Mouse (Mus musculus): ENCODE measurements around the gene Aldob. TPM values are rescaled to one million over a fixed set of nuclear protein-coding genes. Genes with fewer than 3 reads are reported as not detected.

Aldob gene
- polyA plus RNA-seq, 1 experiment from 2014 or later, result 0.47 TPM

GRCm38 (mm10) chr4:49558181-49558580 is 8.8 kb upstream of the Aldob start:
- H3K9me3 ChIP-seq, result no peaks in the 10 kb centered on the region
- no peaks in the 10 kb centered on the region for H3K27me3 ChIP-seq
- H3K4me2 ChIP-seq, result no peak overlapping the region
- no peaks in the 10 kb centered on the region for H3K36me3 ChIP-seq
- WGBS, result 91% methylated on average over 2 of the region's 2 CpGs
- no peak overlapping the region for H3K4me3 ChIP-seq
- H3K27ac ChIP-seq (replicated peaks), result no peak overlapping the region
- no peak for ATAC-seq (ENCODE audit: low FRiP score, low read depth)
- H3K9ac ChIP-seq, result no peak overlapping the region
- H3K4me1 ChIP-seq (replicated peaks), result 0 out of 2 replicates have a peak, but pooled peaks cover 5% of the 10 kb centered on the region

- Histone ChIP-seq H3K4me1 (replicated peaks) (0 out of 2 replicates have a peak, but pooled peaks cover 5% of the 10 kb centered on the region), H3K4me3 (no peak overlapping the region), H3K27me3 (no peaks in the 10 kb centered on the region), H3K27ac (replicated peaks) (no peak overlapping the region), H3K9me3 (no peaks in the 10 kb centered on the region), H3K4me2 (no peak overlapping the region), H3K9ac (no peak overlapping the region), H3K36me3 (no peaks in the 10 kb centered on the region)
- WGBS, result 96% methylated on average over 7 of the region's 7 CpGs
- ATAC-seq (ENCODE audit: low FRiP score, low read depth), result no peak
Measured at GRCm38 (mm10) chr4:49557375-49557774, 8.0 kb upstream of the Aldob start.

- Histone ChIP-seq H3K4me1 (replicated peaks) (no peaks in the 10 kb centered on the region), H3K36me3 (no peaks in the 10 kb centered on the region), H3K27me3 (no peaks in the 10 kb centered on the region), H3K27ac (replicated peaks) (no peak overlapping the region), H3K4me3 (no peak overlapping the region), H3K4me2 (no peak overlapping the region), H3K9ac (no peak overlapping the region), H3K9me3 (no peaks in the 10 kb centered on the region)
- no peak for ATAC-seq (ENCODE audit: low FRiP score, low read depth)
- 89% methylated on average over 5 of the region's 5 CpGs for WGBS
Measured at GRCm38 (mm10) chr4:49553380-49553779, 4.0 kb upstream of the Aldob start.

DNA sequence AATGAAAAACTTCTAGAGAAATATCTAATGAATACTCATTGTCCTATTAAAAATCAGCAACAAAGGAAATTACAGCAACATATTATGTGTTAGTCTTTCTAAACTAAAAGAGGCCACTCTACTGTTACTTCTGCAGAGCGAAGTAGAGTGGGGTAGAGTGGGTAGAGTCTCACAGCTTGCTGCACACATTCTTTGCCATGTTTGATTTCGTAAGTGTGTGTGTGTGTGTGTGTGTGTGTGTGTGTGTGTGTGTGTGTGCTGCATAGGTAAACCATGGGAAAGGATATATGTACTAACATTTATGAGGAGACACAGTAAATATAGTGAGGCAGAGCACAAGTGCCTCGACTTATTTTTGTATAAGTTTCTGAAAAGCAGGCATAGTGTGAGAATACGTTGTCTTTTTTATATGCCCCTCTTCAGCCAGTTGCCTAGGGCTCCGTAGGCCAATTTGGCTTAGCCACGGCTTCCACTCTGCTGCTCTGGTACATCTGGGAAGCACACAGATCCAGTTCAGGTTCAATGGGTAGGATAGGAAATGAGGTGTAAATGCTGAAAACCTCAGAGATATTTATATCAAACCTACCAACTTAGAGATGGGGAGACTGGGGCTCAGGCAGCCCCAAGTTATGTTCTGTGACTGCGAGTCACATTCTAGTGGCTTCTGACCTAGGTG is 1.7 kb downstream of the Aldob start:
- ATAC-seq (ENCODE audit: low FRiP score, low read depth), result no peak
- H3K9me3 ChIP-seq, result no peaks in the 10 kb centered on the region
- H3K36me3 ChIP-seq, result no peaks in the 10 kb centered on the region
- H3K4me3 ChIP-seq, result no peak overlapping the region
- H3K27ac ChIP-seq (replicated peaks), result no peak overlapping the region
- no peaks in the 10 kb centered on the region for H3K4me1 ChIP-seq (replicated peaks)
- H3K27me3 ChIP-seq, result no peaks in the 10 kb centered on the region
- H3K9ac ChIP-seq, result no peak overlapping the region
- 87% methylated on average over 7 of the region's 7 CpGs for WGBS
- H3K4me2 ChIP-seq, result no peak overlapping the region

GRCm38 (mm10) chr4:49546873-49547543 is 2.3 kb downstream of the Aldob start:
- Histone ChIP-seq H3K9ac (no peak overlapping the region), H3K4me2 (no peak overlapping the region), H3K36me3 (no peaks in the 10 kb centered on the region), H3K4me1 (replicated peaks) (no peaks in the 10 kb centered on the region), H3K27ac (replicated peaks) (no peak overlapping the region), H3K27me3 (no peaks in the 10 kb centered on the region), H3K4me3 (no peak overlapping the region), H3K9me3 (no peaks in the 10 kb centered on the region)
- 76% methylated on average over 6 of the region's 6 CpGs for WGBS
- no peak for ATAC-seq (ENCODE audit: low FRiP score, low read depth)

DNA sequence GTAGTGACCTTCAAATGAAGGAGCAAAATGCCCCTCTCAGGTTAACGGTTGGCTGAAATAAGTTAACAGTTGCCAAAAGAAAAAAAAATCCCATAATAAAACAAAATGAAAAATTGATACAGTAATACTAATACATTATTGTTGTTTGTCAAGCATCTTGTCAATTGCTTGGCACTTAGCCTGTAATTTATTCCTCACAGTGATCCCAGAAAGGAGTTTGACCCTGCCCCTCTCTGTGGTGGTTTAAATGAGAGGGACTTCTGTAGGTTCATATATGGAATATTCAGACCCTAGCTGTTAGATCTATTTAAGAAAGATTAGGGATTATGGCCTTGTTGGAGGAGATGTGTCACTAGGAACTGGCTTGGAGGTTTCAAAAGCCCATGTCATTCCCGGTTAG is 3.3 kb downstream of the Aldob start:
- H3K4me2 ChIP-seq, result no peak overlapping the region
- 90% methylated on average over 2 of the region's 2 CpGs for WGBS
- H3K9ac ChIP-seq, result no peak overlapping the region
- H3K9me3 ChIP-seq, result no peaks in the 10 kb centered on the region
- H3K4me1 ChIP-seq (replicated peaks), result no peaks in the 10 kb centered on the region
- H3K4me3 ChIP-seq, result no peak overlapping the region
- H3K27ac ChIP-seq (replicated peaks), result no peak overlapping the region
- ATAC-seq (ENCODE audit: low FRiP score, low read depth), result no peak
- no peaks in the 10 kb centered on the region for H3K27me3 ChIP-seq
- no peaks in the 10 kb centered on the region for H3K36me3 ChIP-seq

DNA sequence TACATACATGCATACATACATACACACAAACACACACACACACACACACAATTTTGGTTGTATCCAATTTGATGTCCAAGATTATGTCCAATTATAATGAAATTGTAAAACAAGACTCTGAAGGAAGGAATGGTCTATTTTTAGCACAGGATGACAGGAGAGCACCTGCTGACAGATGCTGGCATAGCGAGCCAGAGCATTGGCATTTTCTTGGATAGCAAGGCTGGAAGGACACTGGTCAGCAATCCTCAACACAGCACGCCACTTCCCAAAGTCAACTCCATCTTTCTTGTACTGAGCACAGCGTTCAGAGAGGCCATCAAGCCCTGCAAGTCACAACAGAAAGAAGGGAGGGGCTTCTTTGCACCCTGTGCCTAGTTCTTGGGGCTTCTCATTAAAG is 8.4 kb downstream of the Aldob start:
- H3K4me3 ChIP-seq, result no peak overlapping the region
- no peaks in the 10 kb centered on the region for H3K9me3 ChIP-seq
- H3K9ac ChIP-seq, result no peak overlapping the region
- H3K36me3 ChIP-seq, result no peaks in the 10 kb centered on the region
- ATAC-seq (ENCODE audit: low FRiP score, low read depth), result no peak
- H3K27me3 ChIP-seq, result no peaks in the 10 kb centered on the region
- no peak overlapping the region for H3K27ac ChIP-seq (replicated peaks)
- no peak overlapping the region for H3K4me2 ChIP-seq
- no peaks in the 10 kb centered on the region for H3K4me1 ChIP-seq (replicated peaks)
- WGBS, result 81% methylated on average over 3 of the region's 3 CpGs

DNA sequence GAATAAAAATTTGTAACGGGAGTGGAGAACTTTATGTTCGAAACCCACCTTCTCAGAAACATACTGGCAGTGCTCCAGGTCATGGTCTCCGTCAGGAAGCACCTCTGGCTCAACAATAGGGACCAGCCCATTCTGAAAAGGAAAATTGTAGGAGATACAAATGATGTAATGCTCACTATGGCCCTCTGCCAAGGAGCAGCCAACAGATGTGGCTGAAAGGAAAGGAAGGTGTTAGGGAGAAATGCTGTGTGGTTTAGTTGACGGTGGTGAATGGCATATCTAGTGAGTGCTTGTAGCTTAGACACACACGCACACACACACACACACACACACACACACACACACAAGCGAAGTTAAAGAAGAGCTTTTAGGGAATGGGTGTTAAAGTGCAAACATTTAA is 9.7 kb downstream of the Aldob start:
- no peak overlapping the region for H3K4me2 ChIP-seq
- no peak overlapping the region for H3K27ac ChIP-seq (replicated peaks)
- H3K36me3 ChIP-seq, result 0 out of 2 replicates have a peak, but pooled peaks cover 4% of the 10 kb centered on the region
- H3K4me3 ChIP-seq, result no peak overlapping the region
- no peak overlapping the region for H3K9ac ChIP-seq
- H3K27me3 ChIP-seq, result no peaks in the 10 kb centered on the region
- WGBS, result 72% methylated on average over 6 of the region's 6 CpGs
- no peaks in the 10 kb centered on the region for H3K9me3 ChIP-seq
- no peak for ATAC-seq (ENCODE audit: low FRiP score, low read depth)
- no peaks in the 10 kb centered on the region for H3K4me1 ChIP-seq (replicated peaks)

DNA sequence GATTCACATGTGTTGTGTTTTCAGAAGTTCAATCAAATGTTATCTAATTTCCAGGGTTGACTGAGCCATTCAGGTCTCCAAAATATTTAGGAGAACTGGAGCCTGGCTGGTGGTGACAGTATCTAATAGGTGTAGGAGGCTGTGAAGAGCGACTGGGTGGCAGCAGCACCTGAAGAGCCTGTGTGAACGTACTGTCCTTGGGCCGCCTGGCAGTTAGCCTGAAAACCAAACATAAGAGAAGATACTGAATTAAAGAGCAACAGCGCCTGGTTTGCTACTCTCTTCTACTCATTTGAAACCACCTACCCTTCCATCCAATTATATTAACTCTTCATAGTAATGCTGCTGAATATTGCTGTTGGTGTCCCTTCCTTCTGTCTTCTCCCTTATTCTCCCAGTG is 12.7 kb downstream of the Aldob start:
- Histone ChIP-seq H3K4me3 (no peak overlapping the region), H3K4me2 (no peak overlapping the region), H3K4me1 (replicated peaks) (no peaks in the 10 kb centered on the region), H3K27me3 (no peaks in the 10 kb centered on the region), H3K9ac (no peak overlapping the region), H3K36me3 (peaks cover 18% of the 10 kb centered on the region), H3K27ac (replicated peaks) (no peak overlapping the region), H3K9me3 (no peaks in the 10 kb centered on the region)
- no peak for ATAC-seq (ENCODE audit: low FRiP score, low read depth)
- 92% methylated on average over 4 of the region's 4 CpGs for WGBS

- Histone ChIP-seq H3K4me2 (no peak overlapping the region), H3K27me3 (no peaks in the 10 kb centered on the region), H3K4me1 (replicated peaks) (no peaks in the 10 kb centered on the region), H3K36me3 (peaks cover 23% of the 10 kb centered on the region), H3K9ac (no peak overlapping the region), H3K4me3 (no peak overlapping the region), H3K27ac (replicated peaks) (no peak overlapping the region), H3K9me3 (no peaks in the 10 kb centered on the region)
- WGBS, result 96% methylated on average over 4 of the region's 4 CpGs
- ATAC-seq (ENCODE audit: low FRiP score, low read depth), result no peak
Measured at GRCm38 (mm10) chr4:49535675-49536294, 13.6 kb downstream of the Aldob start.

GRCm38 (mm10) chr4:49535036-49535435 is 14.3 kb downstream of the Aldob start:
- no peak overlapping the region for H3K4me3 ChIP-seq
- peaks cover 30% of the 10 kb centered on the region for H3K36me3 ChIP-seq
- H3K4me1 ChIP-seq (replicated peaks), result no peaks in the 10 kb centered on the region
- ATAC-seq (ENCODE audit: low FRiP score, low read depth), result no peak
- 91% methylated on average over 3 of the region's 3 CpGs for WGBS
- H3K27me3 ChIP-seq, result no peaks in the 10 kb centered on the region
- no peak overlapping the region for H3K4me2 ChIP-seq
- no peak overlapping the region for H3K9ac ChIP-seq
- 0 out of 2 replicates have a peak, but pooled peaks cover 4% of the 10 kb centered on the region for H3K9me3 ChIP-seq
- no peak overlapping the region for H3K27ac ChIP-seq (replicated peaks)

DNA sequence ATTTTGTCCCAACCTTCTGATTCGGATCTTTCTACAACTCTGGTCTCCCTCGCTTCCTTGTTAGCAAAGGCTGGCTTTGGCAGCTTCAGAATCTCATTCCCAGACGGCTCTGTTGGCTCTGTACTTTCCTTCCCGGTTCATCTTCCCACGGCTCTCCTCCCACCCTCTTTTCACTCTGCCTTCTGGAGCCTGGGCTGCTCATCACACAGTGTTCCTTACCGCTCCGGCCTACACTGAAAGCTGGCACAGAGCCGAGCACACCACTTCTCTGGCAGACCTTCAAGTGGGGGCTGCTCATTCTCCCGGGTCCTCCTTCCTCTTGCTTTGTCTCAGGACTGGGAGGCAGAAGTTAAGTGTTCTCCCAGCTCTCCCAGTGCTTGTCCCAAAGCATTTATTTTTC is 26.8 kb downstream of the Aldob start:
- H3K4me2 ChIP-seq, result peak overlapping the region; percentile 78
- ATAC-seq (ENCODE audit: low FRiP score, low read depth), result no peak
- peak overlapping the region; percentile 74; the same call in 1 of the 2 replicates for H3K4me3 ChIP-seq

More for the DNA sequence above, 26.8 kb downstream of the Aldob start:
- 69% methylated on average over 9 of the region's 9 CpGs for WGBS
- Histone ChIP-seq H3K9me3 (no peaks in the 10 kb centered on the region), H3K27ac (replicated peaks) (no peak overlapping the region), H3K9ac (no peak overlapping the region), H3K27me3 (no peaks in the 10 kb centered on the region), H3K36me3 (peaks cover 27% of the 10 kb centered on the region), H3K4me1 (replicated peaks) (peaks cover 39% of the 10 kb centered on the region)

All from hindbrain, embryonic 15.5 days (tissue).